Comparison of ENCODE assay signal across 8 mouse cellular contexts in the genomic region with DNA sequence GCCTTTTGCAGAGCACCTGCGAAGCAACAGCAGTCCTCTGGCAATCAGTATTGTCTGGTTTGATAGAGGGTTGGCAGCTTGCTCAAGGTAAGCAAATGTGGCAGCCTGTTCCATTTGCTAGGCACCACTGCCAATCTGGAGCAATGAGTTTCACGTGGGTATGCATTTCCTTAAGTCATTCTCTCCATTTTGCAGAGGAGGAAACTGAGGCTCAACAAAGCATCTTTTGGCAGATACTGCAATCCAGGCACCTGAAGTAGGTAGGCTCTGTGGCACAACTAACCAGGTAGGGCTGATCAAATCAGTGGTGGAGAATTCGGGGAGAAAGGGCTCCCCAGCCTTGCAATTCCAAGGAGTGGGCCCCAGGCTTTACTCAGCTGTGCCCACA. TPM values are rescaled to one million over a fixed set of nuclear protein-coding genes. Genes with fewer than 3 reads are reported as not detected.
A peak's percentile ranks its signal among the peaks of the same experiment; 100 is the strongest.
DNase-seq lines count a peak whose midpoint lies in the region; ATAC-seq and TF ChIP-seq lines count a peak whose summit lies in the region.

TSS of gene Slc6a9 (plus strand) at position 50 of the 388 bp plus-strand sequence.

- H3K4me1 ChIP-seq in kidney, adult 2 months (ENCODE audit: control insufficient read depth, insufficient read depth, low read length): peaks cover 5% of the 10 kb centered on the region; the same call in 1 of the 2 replicates
- H3K4me1 ChIP-seq in forebrain, embryonic 15.5 days: peaks cover 19% of the 10 kb centered on the region
- H3K4me1 ChIP-seq in limb, embryonic 13.5 days: peaks cover 29% of the 10 kb centered on the region

- no peak for TF ChIP-seq POLR2A in kidney, adult 2 months (IDR thresholded peaks at IDR 0.05; ENCODE audit: low read depth, low read length)

- no peaks in the 10 kb centered on the region for H3K27me3 ChIP-seq in kidney, adult 2 months (replicated peaks; ENCODE audit: control insufficient read depth, insufficient read depth, low read length)
- H3K27me3 ChIP-seq in forebrain, embryonic 15.5 days: no peaks in the 10 kb centered on the region
- H3K27me3 ChIP-seq in limb, embryonic 13.5 days: peaks cover 11% of the 10 kb centered on the region; the same call in 1 of the 2 replicates

- peak within 1 kb of the TSS; percentile 93 for H3K4me3 ChIP-seq in kidney, adult 2 months (ENCODE audit: insufficient read depth, low read depth, low read length)
- peak within 1 kb of the TSS; percentile 66 for H3K4me3 ChIP-seq in forebrain, embryonic 15.5 days
- H3K4me3 ChIP-seq in limb, embryonic 13.5 days: peak within 1 kb of the TSS; percentile 91

- H3K9me3 ChIP-seq in forebrain, embryonic 15.5 days: no peaks in the 10 kb centered on the region
- no peaks in the 10 kb centered on the region for H3K9me3 ChIP-seq in limb, embryonic 13.5 days

- 52% methylated on average over 3 of the region's 3 CpGs for WGBS in kidney, adult 2 months
- WGBS in forebrain, embryonic 15.5 days: 12% methylated on average over 3 of the region's 3 CpGs
- 22% methylated on average over 3 of the region's 3 CpGs for WGBS in limb, embryonic 13.5 days

- no peak for TF ChIP-seq CTCF in kidney, adult 2 months (conservative IDR thresholded peaks at IDR 0.05; ENCODE audit: insufficient read depth, insufficient read length, low read depth, low read length)

- ATAC-seq in forebrain, embryonic 15.5 days (replicated peaks): no peak
- no peak for ATAC-seq in limb, embryonic 13.5 days (ENCODE audit: low FRiP score, low read depth)
- no peak for ATAC-seq in megakaryocyte-erythroid progenitor cell, adult 5-6 weeks (replicated peaks; ENCODE audit: low FRiP score, low TSS enrichment, poor library complexity, severe bottlenecking)

- H3K36me3 ChIP-seq in kidney, adult 2 months (ENCODE audit: control insufficient read depth, insufficient read depth, low read length): no peaks in the 10 kb centered on the region
- no peaks in the 10 kb centered on the region for H3K36me3 ChIP-seq in forebrain, embryonic 15.5 days
- H3K36me3 ChIP-seq in limb, embryonic 13.5 days: no peaks in the 10 kb centered on the region

- peak within 1 kb of the TSS; percentile 78 for H3K9ac ChIP-seq in forebrain, embryonic 15.5 days (replicated peaks)
- H3K9ac ChIP-seq in limb, embryonic 13.5 days: peak within 1 kb of the TSS; percentile 88

- H3K4me2 ChIP-seq in forebrain, embryonic 15.5 days (replicated peaks): peak within 1 kb of the TSS; percentile 99
- peak within 1 kb of the TSS; percentile 84 for H3K4me2 ChIP-seq in limb, embryonic 13.5 days (replicated peaks)

- H3K27ac ChIP-seq in kidney, adult 2 months (ENCODE audit: insufficient read depth, low read depth, low read length): peak within 1 kb of the TSS; percentile 3
- peak within 1 kb of the TSS; percentile 82 for H3K27ac ChIP-seq in forebrain, embryonic 15.5 days (replicated peaks)
- H3K27ac ChIP-seq in limb, embryonic 13.5 days: peak within 1 kb of the TSS; percentile 93

- DNase-seq in kidney, adult 2 months: no peak
- DNase-seq in kidney, postnatal 10 days: no peak
- DNase-seq in adrenal gland, postnatal 4 days (ENCODE audit: low spot score in 2 of 2): no peak
- DNase-seq in right cerebral cortex, postnatal 14 days: no peak
- no peak for DNase-seq in ovary, postnatal 10 days (ENCODE audit: low spot score)

RNA-seq across cellular contexts. Expression of gene Slc6a9, which starts in this region (rescaled TPM):
- 19.2 and 25.7 TPM in 2 replicates for polyA plus RNA-seq in kidney, adult 2 months (2012; rRNA removed)
- 10 to 100 TPM; 17.3 to 19.9 TPM for total RNA-seq in adrenal gland, postnatal 4 days (2021)
- 9.0 and 11.3 TPM in 2 replicates for polyA plus RNA-seq in forebrain, embryonic 15.5 days (2015; fragmentation: Nextera tagmentation; extraction: Ambion mirVana)
- 15.6 and 17.2 TPM in 2 replicates for polyA plus RNA-seq in limb, embryonic 13.5 days (2015; fragmentation: Nextera tagmentation; extraction: Ambion mirVana)
- 0.68 and 4.9 TPM in 2 replicates for total RNA-seq in megakaryocyte-erythroid progenitor cell, adult 5-6 weeks (2014; fragmentation: Nextera tagmentation)
- total RNA-seq in megakaryocyte-erythroid progenitor cell, adult 5-6 weeks (2017): 0.23 TPM in 1 of 2 replicates, not detected in the other

Comparison
In these comparisons a context has a peak if more than half of its experiments do, and no peak if none do; other contexts are left out.
1. H3K27ac ChIP-seq: peak in every context shown above with its lines; median percentile 93 in limb, embryonic 13.5 days; 82 in forebrain, embryonic 15.5 days; 3 in kidney, adult 2 months.